Mouse (Mus musculus): Measurements from ENCODE around the gene Pced1a.

Pced1a gene
- long read RNA-seq, experiment 1, partial matches to known transcripts, result 2 of 4 reads
- long read RNA-seq, experiment 1, other reads (novel, unspliced or antisense), result 1 of 4 reads
- long read RNA-seq, experiment 2, partial matches to known transcripts, result 4 of 7 reads
- long read RNA-seq, experiment 2, other reads (novel, unspliced or antisense), result 1 of 7 reads

DNA sequence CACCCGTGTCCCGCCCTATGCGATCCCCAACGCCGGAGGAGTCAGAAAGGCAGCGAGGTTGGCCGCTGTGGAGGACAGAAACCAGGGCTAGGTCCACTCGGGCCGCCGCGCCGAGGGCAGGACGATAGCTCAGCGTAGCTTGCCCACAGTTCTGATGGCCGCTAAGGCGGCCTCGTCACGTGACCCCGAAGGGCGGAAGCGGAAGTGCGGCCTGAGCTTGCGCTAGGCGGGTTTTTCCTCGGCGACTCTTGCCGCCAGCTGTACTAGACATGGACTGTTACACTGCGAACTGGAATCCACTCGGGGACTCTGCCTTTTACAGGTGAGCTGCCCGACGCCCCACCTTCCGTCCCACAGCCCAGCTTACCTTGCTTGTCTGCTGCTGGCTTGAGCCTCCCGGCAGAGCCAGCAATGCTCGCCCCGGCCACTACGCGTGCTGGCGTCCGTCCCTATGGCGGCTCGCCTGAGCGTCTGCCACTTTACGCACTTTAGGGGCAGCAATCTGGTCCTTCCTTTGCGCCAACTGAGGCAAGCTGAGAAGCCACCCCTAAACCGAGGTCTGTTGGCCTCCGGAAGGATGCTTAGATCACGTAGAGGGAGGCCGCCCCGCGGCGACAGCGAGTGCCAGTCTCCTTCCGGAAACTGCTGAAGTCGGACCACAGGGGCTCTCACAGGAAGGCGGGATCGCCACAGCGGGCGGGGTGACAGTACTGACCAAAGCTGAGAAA is at the start of gene Pced1a, which contains the start of gene Vps16:
Pced1a (minus strand) TSS at position 576 of the 728 bp plus-strand sequence.
Vps16 (plus strand) TSS at position 214 of the 728 bp plus-strand sequence.
- intact Hi-C loops (cut with DNase I), result no loop called here

DNA sequence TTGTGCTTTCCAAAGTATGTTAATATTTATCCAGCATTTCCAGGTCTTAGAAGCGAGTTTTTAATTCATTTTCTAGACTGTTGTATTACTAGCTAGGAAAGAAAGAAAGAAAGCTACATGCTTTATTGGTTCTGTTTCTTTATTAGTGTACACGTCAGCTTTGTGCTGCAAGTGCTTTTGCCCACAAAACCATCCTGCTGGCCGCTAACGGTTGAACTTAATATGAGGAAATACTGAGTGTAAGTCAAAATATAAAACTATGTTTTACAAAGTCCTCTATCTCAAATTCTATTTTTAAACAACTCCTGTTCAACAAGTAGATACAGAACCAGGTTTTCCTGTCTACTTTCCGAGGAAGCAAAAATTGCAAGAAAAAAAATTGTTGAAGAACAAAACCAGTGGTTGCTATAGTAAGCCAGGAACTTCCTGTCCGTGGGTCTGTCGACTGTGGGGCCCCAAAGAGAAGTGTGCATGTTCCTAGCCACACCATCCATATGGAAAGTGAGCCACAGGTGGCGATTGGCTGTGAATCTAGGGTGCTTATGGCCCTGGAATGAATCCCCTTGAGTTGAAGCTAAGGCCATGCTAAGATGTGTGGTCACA is 48.5 kb upstream of the Pced1a start:
- intact Hi-C loops (cut with DNase I), result no loop called here

DNA sequence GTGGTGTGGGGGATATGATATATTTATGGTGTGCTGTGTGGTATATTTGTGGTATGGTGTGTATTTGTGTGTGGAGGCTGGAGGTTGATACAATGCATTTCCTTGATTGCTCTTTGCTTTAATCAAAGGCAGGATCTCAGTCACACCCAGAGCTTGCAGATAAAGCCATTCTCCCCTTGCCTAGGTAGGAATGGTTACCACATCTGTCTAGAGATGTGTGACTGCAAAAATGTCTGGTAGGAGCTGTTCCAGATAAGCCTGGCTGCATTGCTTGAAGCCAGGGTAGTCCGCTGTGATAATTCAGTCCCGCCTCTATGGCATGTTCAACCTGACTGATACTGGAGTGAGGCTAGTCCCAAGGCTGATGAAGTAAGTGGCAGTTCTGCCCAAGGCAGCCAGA is 45.4 kb upstream of the Pced1a start:
- intact Hi-C loops (cut with DNase I), result no loop called here

DNA sequence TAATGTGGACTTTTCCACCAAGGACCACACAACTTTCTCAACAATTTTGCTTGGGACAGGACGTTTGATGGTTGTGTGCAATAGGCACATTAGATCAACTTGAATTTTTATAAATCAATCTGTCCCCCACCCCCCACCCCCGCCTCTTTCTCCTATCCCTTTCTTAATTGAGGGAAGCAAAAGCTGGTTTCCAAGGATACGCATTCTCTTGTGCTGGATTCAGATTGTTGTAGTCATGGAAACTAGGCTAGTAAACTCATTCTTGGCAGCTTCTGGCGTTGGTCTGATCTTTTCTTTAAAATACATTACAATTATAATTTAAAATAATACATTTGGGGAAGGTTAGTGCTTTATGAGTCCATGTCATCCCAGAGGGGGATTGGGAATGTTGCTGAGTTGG is 44.9 kb upstream of the Pced1a start:
- intact Hi-C loops (cut with DNase I), result no loop called here

DNA sequence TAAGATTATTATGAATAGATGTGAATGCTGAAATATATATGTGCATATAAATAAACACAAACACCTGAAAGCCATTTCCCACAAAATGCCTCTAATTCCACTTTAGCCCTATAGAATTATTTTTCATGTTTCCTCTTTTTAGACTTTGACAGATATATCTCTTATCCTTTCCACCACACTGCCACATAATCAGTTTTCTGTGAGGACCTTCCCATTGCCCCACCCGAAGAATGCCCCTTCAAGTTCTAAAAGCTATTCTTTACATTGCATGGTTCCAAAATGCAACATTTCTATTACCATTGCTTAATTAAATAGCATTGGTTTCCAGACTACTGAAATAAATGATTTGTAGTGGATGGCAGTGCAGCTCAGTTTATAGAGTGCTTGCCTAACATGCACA is 41.9 kb upstream of the Pced1a start:
- intact Hi-C loops (cut with DNase I), result no loop called here

DNA sequence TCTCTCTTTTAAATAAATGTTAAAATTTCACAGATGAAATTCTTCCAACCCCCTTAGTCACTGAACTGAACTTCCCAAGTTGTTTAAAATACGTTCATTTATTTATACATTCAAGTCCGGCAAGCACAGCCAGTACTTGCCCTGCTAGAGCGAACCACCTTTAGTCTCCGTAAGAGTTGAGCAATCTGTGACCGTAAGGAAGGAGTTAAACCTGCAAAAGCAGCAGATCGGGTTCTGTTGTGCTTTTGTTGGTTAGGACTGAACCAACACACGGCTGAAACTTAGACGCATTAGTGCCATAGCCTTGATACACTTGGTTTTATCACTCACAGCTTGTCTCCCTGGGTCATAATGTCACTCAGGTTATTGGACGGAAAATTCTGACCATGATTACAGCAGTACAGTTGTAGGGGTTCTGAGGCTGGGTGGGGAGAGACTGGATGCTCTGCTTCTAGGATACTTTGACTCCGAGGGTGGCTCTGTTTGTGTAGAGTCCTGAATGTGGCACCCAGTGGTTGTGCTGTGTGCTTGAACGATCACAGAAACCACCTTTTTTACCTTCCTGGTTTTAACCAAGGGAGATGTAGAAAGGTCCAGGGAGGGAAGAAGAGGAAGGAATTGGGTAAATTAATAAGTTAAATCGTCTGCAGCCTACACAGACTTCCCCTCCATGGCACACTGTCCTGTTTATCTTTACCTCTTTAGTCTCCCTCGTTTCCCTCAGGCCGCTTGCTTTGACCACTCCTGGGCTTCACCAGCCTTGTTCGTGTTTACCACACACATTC is 37.0 kb upstream of the Pced1a start:
- intact Hi-C loops (cut with DNase I), result no loop called here

DNA sequence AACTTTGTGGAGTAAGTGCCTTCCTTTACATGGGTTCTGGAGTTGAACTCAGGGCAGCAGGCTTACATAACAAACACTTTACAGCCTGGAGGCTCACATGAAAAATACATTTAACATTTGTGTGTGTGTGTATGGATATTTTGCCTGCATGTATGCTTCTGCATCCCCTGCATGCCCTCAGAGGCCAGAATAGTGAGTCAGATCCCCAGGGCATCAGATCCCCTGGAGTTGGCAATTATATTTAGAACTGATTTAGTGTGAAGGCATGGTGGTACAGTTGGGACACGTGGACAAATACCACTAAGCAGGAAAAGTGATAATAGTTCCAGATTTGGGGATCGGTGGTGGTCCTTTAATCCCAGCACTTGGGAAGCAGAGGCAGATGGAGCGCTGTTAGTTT is 35.1 kb upstream of the Pced1a start:
- intact Hi-C loops (cut with DNase I), result no loop called here

DNA sequence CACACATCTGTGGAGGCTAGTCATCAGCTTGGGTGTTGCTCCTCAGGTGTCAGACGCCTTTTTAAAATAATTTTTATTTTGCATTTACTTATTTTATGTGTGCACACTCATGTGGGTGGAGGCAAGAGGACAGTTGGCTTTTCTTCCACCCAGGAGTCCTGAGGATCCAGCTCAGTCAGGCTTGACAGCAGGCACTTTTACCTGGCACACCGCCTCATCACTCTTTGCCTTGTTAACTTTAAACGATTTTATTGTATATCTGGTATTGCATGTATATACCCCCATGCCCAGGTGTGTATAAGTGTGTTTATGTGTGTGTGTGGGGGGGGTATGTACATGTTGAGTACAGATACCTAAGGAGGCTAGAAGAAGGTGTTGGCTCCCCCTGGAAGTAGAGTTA is 33.4 kb upstream of the Pced1a start:
- intact Hi-C loops (cut with DNase I), result no loop called here

DNA sequence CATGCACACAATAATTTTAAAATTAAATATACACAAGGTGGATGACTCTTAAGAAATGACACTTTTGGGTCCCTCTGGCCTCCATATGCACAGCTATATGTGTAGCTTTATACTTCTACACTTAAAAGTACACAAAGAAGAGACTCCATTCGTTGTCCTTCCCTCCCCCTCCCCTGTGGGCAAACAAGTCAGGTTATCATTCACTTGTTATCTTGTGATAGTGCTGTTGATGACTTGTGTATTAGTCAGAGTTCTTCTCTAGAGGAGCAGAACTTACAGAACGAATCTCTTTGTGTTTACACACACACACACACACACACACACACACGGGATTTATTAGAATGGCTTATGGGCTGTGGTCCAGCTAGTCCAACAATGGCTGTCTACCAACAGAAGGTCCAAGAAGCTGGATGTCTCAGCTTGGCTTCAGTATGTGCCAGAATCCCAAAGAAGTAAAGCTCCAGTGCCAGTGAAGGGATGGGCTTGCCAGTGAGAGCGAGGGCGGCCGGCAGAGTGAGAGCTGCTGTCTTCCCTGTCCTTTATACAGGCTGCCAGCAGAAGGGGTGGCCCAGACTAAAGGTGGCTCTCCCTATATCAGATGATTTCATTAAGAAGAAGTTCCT is 30.4 kb upstream of the Pced1a start:
- intact Hi-C loops (cut with DNase I), result loop anchor here (5.0 kb wide), 1 partner anchor 42 kb away; no protein-coding TSS in a partner anchor

DNA sequence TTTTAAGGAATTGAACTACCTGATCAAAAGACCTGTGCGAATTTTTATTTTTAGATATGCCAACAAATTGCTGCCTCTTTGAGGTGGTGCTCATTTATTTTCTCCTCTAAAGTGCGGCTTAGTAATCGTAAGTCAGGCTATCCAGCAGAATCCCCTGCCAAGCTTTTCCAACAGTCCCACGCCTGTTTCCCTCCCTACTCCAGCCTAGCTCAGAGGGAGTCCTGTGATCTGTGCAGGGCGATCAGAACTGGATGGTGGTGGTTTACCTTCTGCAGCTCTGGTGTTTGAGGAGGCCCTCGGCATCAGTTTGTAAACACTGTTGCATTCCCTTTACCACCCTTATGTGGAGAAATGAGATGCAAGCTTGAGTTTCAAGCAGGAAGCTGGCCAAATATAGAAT is 28.9 kb upstream of the Pced1a start:
- intact Hi-C loops (cut with DNase I), result loop anchor here (5.0 kb wide), 1 partner anchor 44 kb away; no protein-coding TSS in a partner anchor

DNA sequence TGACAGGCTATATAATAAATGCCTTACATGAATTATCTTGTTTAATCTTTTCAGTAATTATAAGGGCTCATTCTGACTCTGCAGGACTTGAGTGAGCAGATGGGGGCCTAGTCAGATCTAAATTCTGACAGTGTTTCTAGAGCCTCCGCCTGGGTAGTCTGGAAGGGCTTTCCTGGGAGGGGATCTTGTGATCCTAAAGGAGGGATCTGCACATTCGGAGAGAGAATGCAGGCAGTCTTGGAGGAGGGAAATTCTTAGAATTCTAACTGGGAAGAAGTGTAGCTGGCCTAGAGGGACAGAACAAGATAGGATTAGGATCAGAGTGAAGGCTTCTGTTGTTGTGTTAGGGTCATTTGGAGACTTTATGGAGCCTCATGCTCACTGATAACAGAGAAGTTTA is 27.8 kb upstream of the Pced1a start:
- intact Hi-C loops (cut with DNase I), result loop anchor here (5.0 kb wide), 1 partner anchor 45 kb away; no protein-coding TSS in a partner anchor

DNA sequence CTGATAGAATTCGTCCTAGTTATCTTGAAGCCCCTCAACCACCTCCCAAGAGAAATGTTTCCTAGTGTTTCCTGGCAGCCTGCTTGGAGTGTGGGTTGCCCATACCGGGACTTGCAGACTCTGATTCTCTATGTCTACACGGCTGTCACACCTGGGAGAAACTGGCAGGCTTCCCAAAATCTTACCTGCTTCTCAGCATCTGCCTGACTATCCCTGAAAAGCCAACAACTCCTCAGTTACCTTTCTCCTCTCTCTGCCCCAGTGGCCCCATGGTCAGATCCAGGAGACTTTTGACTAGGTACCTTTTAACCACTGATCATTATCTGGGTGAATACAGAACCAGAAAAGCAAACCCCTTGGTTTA is 27.2 kb upstream of the Pced1a start:
- intact Hi-C loops (cut with DNase I), result loop anchor here (5.0 kb wide), 1 partner anchor 46 kb away; no protein-coding TSS in a partner anchor

DNA sequence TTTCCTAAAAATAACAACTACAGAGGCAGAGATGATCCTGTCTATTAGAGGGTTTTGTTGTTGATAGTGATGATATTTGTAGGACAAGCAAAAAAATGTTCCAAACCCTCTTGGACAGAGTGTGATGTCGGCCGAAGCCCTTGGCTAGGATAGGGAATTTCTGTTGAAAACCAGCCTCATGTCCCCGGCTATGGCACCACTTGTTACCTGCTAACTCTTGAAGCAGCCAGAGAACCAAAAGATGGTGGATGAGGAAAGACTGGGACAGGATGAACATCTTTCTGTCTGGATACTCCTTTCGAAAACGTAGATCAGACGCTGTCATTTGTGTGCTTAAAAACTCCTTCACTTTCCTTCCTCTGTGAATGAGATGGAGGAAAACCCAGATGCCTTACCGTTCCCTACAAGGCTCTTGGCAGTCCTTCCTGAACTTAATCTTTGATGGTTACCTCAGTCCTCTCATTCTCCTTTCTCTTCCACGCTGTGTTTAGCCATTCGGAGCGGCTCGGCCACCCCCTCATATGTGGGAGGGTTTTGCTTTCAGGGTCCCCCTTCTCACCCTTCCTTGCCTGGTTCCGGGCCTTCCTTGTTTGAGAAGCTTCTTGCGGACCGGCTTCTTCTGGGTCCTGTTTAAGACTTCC is 26.7 kb upstream of the Pced1a start:
- intact Hi-C loops (cut with DNase I), result loop anchor here (5.0 kb wide), 1 partner anchor 46 kb away; no protein-coding TSS in a partner anchor

DNA sequence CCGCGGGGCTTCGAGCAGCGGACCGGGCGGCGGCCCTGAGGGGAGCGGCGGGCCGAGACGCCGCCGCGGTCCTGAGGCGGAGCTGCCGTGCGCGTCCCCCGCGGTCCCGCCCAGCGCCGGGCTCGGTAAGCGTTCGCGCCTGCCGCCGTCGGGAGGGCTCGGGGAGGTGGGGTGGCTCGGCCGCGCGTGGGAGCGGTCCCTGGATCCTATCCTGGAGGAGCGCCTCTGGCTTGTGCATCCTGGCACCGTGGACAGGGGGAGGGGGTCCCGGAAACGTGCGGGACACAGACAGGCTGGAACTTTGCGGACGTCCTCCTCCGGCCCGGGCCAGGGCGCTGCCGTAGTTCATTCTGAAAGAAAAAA is 25.9 kb upstream of the Pced1a start:
- intact Hi-C loops (cut with DNase I), result loop anchor here (5.0 kb wide), 1 partner anchor 47 kb away; no protein-coding TSS in a partner anchor

DNA sequence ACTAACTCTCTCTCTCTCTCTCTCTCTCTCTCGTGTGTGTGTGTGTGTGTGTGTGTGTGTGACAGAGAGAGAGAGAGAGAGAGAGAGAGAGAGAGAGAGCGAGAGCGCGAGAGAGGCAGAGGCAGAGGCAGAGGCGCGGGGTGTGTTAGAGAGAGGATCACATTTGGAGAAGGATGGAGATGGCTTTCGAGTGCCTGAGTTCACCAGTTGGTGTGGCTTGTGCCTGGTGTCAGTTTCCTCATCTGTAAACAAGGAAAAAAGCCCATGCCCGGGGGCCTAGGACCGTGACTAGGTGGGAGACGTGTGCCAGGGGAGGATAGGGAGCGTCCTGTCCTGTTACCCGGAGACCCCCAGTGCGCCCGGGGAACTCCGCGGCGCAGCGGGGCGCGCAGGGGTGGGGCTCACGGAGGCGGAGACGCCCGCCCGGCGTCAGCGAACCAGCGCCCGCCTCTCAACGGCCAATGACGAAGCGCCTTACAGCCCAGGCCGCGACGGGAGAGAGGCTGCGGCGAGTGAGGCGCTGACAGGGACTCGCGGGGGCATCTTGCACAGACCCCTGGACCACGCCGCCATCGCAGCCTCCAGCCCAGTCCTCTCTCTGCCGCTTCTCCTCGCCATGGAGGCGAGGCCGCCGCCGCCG is 25.4 kb upstream of the Pced1a start, which contains the start of gene Ptpra:
Ptpra (plus strand) TSS at position 485 of the 640 bp plus-strand sequence.
- intact Hi-C loops (cut with DNase I), result loop anchor here (5.0 kb wide), 1 partner anchor 47 kb away; no protein-coding TSS in a partner anchor

DNA sequence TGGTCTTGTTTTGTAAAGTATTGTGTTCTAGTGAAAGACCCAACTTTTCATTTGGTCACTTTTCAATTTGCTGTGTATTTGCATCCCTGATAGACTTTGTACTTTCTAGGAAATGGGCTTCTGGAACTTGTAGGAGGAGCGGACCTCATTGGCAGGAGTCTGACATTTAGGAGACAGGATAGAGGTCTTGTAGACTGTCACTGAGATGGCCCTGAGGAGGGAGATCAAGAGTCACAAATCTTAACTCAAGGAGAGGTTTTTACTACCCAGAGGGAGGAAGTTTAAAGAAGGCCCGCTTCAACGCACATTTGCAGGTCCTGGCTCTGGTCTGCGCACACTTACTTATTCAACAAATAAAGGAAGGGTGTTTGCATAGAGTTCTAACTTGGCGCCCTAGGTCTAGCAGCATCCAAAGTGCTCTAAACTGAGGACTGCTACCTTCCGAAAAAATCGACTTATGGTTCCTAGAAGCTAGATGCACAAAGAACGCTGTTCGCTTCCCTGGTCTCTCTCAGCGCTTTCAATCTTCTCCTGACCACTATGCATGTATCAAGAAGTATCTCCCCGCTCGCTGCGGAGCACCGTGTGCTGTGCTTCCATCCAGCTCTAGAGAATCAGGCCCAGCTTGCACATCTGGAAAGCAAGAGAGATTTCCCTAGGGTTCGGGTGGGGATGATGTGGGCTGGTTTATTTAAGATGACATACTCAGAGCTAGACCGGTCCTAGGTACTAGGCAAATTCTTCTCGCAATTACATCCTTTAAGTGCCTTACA is 24.7 kb upstream of the Pced1a start:
- intact Hi-C loops (cut with DNase I), result no loop called here

DNA sequence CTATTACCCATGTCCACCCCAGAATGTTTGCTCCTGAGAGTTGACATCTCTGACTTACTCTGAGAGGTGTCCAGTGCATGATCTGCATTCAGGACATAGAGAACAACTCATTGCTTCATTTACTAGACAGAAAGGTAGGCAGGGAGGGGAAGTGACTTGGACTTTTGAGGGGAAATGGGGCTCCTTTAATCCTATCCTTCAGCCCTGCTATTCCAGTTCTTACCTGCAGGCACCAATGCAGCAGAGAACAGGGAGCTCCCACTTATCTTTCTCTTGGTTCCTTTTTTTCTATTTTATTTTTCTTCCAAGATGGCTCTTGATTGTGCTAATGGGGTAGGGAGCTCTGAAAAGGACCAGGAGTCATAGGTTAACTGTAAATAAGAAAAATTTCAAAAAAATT is 23.9 kb upstream of the Pced1a start:
- intact Hi-C loops (cut with DNase I), result no loop called here

DNA sequence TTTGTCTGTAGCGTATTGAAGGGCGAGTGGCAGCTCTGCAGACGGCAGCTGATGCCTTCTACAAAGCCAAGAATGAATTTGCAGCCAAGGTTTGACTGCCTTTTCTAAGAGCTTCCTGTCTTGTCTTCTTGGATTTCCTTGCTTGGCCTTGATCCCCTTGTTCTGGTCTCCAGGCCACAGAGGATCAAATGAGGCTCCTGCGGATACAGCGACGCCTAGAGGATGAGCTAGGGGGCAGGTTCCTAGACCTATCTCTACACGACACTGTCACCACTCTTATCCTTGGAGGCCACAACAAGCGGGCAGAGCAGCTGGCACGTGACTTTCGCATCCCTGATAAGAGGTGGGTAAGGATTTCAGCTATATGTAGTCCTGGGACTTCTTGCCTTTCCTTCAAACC is 17.7 kb upstream of the Pced1a start:
- intact Hi-C loops (cut with DNase I), result no loop called here

DNA sequence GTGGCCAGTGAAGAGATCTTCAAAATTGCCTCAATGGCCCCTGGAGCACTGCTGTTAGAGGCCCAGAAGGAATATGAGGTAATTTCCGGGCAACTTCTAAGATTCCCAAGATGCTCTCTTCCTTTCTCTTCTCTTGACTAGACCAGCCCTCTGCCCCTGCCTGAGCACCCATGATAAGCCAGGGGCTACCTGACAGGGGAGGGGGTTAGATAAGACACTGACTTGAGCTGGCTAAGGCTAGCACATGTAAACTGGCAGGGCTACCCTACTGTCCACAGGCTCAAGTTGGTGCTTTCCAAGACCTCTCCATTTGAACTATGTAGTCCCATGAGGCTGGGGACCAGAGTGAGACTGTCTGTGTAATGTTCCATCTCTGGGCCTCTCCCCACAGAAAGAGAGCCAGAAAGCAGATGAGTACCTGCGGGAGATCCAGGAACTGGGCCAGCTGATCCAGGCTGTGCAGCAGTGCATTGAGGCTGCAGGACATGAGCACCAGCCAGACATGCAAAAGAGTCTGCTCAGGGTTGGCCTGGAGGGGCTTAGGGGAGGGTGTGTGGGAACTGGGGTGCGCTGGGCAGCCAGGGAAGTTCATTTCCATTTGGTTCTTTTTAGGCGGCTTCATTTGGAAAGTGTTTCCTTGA is 15.5 kb upstream of the Pced1a start:
- intact Hi-C loops (cut with DNase I), result no loop called here
